Mouse (Mus musculus) midbrain, embryonic 14.5 days (tissue): ENCODE measurements at regions not wholly inside any gene's neighbourhood (a gene's known extent, or its start where the extent isn't known, plus 50 kb on each side); places are given as distances from the start of the nearest gene placed in this dataset.
A peak's percentile ranks its signal among the peaks of the same experiment; 100 is the strongest.

Experiments used
- ATAC-seq: fragments of 200-750 bp; cut with Nextera tagmentation; 2 replicates; pipeline ENCODE4 v1.8.0; 2017; ENCODE audit warnings: moderate number of reproducible peaks, moderate library complexity; ENCODE audit not compliant: low FRiP score, low TSS enrichment
- DNase-seq: peaks from one replicate; pipeline ENCODE4 v3.0.0-alpha.2; 2015
- H3K27ac ChIP-seq: fragments of 300-500 bp; sonication (generic); replicated peaks from 2 replicates; pipeline ENCODE4 v1.5.1; 2014; ENCODE audit warnings: mild to moderate bottlenecking, low read depth, low read length, moderate library complexity
- H3K27me3 ChIP-seq: fragments of 300-500 bp; sonication (generic); 2 replicates; pipeline ENCODE4 v1.6.1; 2014; ENCODE audit warnings: low read length, control low read depth, mixed read lengths; ENCODE audit not compliant: control insufficient read depth, insufficient read depth
- H3K36me3 ChIP-seq: fragments of 300-500 bp; sonication (generic); 2 replicates; pipeline ENCODE4 v1.6.1; 2014; ENCODE audit warnings: low read length, control low read depth; ENCODE audit not compliant: control insufficient read depth, insufficient read depth
- H3K4me1 ChIP-seq: fragments of 300-500 bp; sonication (generic); 2 replicates; pipeline ENCODE4 v1.6.1; 2014; ENCODE audit warnings: mild to moderate bottlenecking, antibody characterized with exemption, low read length, control low read depth; ENCODE audit not compliant: control insufficient read depth, insufficient read depth
- H3K4me2 ChIP-seq: fragments of 300-500 bp; sonication (generic); 2 replicates; pipeline ENCODE4 v1.6.1; 2014; ENCODE audit warnings: mild to moderate bottlenecking, low read length, moderate library complexity
- H3K4me3 ChIP-seq: fragments of 300-500 bp; sonication (generic); replicated peaks from 2 replicates; pipeline ENCODE4 v1.5.1; 2014; ENCODE audit warnings: low read depth, low read length
- H3K9ac ChIP-seq: fragments of 300-500 bp; sonication (generic); replicated peaks from 2 replicates; pipeline ENCODE4 v1.6.1; 2014; ENCODE audit warnings: mild to moderate bottlenecking, low read length, moderate library complexity
- H3K9me3 ChIP-seq: fragments of 300-500 bp; sonication (generic); 2 replicates; pipeline ENCODE4 v1.6.1; 2016; ENCODE audit warnings: low read length, control low read depth, mixed read lengths; ENCODE audit not compliant: control insufficient read depth
- whole genome bisulfite sequencing: fragments of 180-500 bp; shearing (Covaris S2); extraction: QIAGEN DNeasy Blood & Tissue Kit; methylation state at CpG from one replicate; pipeline ENCODE4 v1.1.7; 2014; 5-methylcytosine and 5-hydroxymethylcytosine counted together

DNA sequence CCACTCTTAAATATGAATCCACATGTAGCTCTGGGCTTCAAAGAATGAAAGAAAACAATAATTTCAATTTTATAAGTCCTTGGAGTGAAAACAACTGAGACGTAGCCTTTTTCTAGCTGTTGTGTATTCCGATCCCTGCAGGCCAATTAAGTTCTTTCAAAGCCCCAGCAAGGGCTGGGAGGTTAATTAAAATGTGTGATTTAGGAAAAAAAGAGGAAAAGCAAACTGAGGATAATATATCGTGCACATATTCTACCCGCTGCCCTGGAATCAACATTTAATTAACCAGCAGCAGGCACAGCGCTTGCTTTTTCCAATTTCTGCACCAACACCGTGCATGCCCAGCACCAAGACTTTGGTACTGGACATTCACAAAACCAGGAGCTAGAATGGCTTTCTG is 167.0 kb downstream of the Nectin3 start:
- no peaks in the 10 kb centered on the region for H3K4me1 ChIP-seq
- peak; percentile 9 for DNase-seq
- H3K27me3 ChIP-seq: no peaks in the 10 kb centered on the region
- H3K36me3 ChIP-seq: no peaks in the 10 kb centered on the region
- H3K4me3 ChIP-seq: no peak overlapping the region
- no peak overlapping the region for H3K4me2 ChIP-seq
- no peak overlapping the region for H3K9ac ChIP-seq
- ATAC-seq: no peak
- H3K9me3 ChIP-seq: no peaks in the 10 kb centered on the region
- 77% methylated on average over 6 of the region's 6 CpGs for WGBS
- no peak overlapping the region for H3K27ac ChIP-seq

DNA sequence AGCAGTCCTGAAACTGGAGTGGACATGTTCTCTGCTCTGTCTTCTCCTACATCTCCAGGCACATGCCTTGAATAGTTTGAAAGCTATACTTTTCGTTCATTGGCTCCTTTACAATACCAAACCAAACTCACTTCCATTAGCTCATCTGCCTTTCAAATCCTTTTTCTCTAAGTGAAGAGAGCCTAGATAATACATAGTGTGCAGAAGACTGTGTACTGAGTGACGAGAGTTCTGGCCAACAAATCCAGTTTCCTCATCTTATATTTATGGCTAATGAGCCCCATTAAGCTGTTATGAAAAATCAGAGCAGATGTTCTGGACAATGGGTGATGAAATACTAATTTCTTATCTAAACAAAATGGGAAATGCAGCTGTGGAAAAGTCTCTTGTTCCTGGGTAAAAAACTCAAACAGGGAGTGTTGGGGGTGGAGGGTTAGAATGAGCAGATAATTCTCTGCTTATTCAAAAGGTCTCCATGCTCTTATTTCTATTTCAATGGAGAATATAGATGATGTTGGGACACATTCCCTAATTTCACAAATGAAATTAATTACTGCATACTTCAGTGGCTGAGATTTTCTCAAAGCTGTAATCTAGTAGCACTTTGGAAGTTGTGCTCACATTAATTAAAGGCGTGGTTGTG is 144.3 kb upstream of the Gm4737 start:
- no peak overlapping the region for H3K4me3 ChIP-seq
- H3K4me2 ChIP-seq: no peak overlapping the region
- no peak overlapping the region for H3K27ac ChIP-seq
- no peaks in the 10 kb centered on the region for H3K9me3 ChIP-seq
- H3K36me3 ChIP-seq: no peaks in the 10 kb centered on the region
- DNase-seq (no peak), ATAC-seq (no peak)
- H3K9ac ChIP-seq: no peak overlapping the region
- 88% methylated on average over 3 of the region's 3 CpGs for WGBS
- H3K27me3 ChIP-seq: no peaks in the 10 kb centered on the region
- no peaks in the 10 kb centered on the region for H3K4me1 ChIP-seq

DNA sequence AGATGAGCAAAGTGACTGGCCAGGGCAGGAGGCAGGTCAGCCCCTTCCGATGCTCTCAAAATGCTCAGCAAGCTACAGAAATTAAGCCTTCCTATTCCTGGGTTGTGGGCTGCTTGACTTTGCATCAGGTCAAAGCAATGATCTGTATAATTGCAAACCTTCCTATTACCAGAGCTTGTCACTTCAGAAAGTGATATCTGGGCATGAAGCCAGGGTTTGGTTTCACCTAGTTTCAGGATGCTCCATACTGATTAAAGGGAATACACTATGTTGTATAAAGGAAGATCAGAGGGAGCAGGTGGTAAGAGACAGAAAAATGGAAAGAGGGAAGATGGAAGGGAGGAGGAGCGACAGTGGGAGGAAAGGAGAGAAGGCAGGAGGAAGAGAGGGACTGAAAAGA is 142.3 kb upstream of the Gm4737 start:
- 0 out of 2 replicates have a peak, but pooled peaks have one; percentile 20 for ATAC-seq
- 85% methylated on average over 2 of the region's 2 CpGs for WGBS
- Histone ChIP-seq H3K4me1 (no peaks in the 10 kb centered on the region), H3K4me3 (no peak overlapping the region), H3K9ac (no peak overlapping the region), H3K36me3 (no peaks in the 10 kb centered on the region), H3K9me3 (no peaks in the 10 kb centered on the region), H3K27ac (no peak overlapping the region), H3K4me2 (no peak overlapping the region), H3K27me3 (no peaks in the 10 kb centered on the region)
- DNase-seq: peak; percentile 35

DNA sequence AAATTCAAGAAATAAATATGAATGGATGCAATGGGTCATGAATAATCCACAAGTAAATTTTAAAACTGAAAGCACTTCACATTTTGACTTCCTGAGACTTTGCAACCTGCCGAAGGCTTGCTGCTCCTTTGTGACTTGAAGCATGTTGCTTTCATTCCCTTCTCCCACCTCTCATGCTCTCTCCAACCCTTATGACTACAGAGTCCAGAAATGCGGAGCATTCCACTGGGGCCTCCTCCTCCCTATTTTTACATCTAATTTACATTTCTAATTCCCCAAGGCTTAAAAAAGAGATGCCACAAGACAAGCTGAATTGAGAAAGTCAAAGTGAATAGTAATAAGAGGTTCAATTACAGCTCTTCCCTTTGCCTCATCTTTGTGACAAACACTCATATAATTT is 141.5 kb upstream of the Gm4737 start:
- ATAC-seq (no peak), DNase-seq (no peak)
- no peaks in the 10 kb centered on the region for H3K9me3 ChIP-seq
- no peaks in the 10 kb centered on the region for H3K36me3 ChIP-seq
- H3K4me3 ChIP-seq: no peak overlapping the region
- WGBS: 48% methylated on average over 2 of the region's 2 CpGs
- H3K27ac ChIP-seq: no peak overlapping the region
- no peak overlapping the region for H3K9ac ChIP-seq
- H3K4me1 ChIP-seq: no peaks in the 10 kb centered on the region
- H3K27me3 ChIP-seq: no peaks in the 10 kb centered on the region
- no peak overlapping the region for H3K4me2 ChIP-seq

DNA sequence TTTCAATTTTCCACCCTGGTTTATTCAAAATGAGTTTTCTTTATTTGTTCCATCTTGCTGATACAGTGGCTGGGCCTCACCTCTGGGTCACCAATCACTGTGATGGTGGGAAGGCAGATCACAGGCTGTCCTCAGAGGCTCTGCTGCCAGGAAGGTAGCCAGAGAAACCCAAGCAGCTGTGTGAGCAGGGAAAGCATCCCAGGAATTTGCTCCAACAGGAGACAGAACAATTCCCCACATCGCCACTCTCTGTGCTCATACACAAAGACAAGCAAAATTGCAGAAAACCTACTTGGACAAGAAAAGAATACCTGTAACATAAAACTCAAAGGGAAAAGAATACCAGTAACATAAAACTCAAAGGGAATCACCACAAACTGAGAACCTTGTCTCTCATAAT is 139.0 kb upstream of the Gm4737 start:
- Histone ChIP-seq H3K4me1 (no peaks in the 10 kb centered on the region), H3K4me3 (no peak overlapping the region), H3K9me3 (no peaks in the 10 kb centered on the region), H3K9ac (no peak overlapping the region), H3K4me2 (no peak overlapping the region), H3K27me3 (no peaks in the 10 kb centered on the region), H3K36me3 (no peaks in the 10 kb centered on the region), H3K27ac (no peak overlapping the region)
- WGBS: 8% methylated on average over 1 of the region's 1 CpGs
- DNase-seq: no peak
- ATAC-seq: no peak

DNA sequence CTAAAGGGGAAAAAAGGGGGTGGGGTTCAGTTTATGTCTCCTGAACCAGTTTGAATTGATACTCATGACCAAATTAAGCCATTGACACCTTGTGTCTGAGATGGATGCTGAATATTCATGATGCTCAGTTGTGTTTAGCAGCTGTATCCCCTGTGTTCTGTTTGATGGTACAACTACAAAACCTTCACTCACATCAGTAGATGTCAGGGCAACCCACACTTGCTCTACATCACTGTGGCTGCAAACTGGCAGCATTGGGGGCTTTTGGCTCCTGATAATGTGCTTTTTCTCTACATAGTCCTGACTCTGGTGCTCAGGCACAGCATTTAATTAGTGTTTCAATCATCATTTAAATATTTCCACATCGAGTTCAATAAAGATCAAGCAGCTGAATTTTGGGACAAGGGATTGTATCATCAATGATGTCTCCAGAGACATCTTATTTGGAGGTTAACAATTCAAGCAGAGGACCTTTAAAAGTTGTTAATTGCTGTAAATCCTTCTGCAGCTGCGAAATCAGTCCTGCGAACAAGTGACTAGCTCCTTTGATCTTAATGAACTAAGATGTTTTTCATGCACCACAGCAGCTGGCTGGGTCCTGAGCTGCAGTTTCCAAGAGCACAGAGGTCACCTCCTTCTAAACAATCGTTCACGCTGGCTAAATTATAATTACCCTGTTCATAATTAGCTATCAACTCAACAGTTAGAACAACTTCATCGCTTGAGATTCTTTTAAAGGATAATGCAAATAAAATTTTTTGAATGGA is 136.4 kb upstream of the Gm4737 start:
- Histone ChIP-seq H3K27me3 (no peaks in the 10 kb centered on the region), H3K36me3 (no peaks in the 10 kb centered on the region), H3K4me2 (no peak overlapping the region), H3K4me3 (no peak overlapping the region), H3K9me3 (no peaks in the 10 kb centered on the region), H3K27ac (no peak overlapping the region), H3K4me1 (no peaks in the 10 kb centered on the region), H3K9ac (no peak overlapping the region)
- ATAC-seq: no peak
- 20% methylated on average over 6 of the region's 6 CpGs for WGBS
- DNase-seq: peak; percentile 23

DNA sequence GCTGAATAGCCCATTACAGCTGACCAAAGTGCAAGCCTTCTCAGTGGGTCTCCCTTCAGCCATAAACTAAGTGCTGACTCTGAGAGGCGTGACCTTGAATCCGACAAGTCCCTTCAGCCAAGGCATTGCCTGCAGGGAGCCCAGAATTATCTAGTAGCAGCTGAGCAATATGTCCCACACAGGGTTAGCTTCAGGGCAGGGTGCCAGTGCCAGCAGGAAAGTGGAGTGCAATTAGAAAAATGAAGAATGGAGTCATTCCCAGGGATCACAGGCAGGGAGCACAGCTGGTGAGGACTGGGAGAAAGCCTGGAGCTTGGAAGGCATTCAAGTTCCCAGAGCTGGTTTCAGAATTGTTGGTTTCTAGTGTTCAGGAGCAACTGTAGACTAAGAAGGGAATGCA is 135.3 kb upstream of the Gm4737 start:
- Histone ChIP-seq H3K4me1 (no peaks in the 10 kb centered on the region), H3K4me3 (no peak overlapping the region), H3K36me3 (no peaks in the 10 kb centered on the region), H3K9ac (no peak overlapping the region), H3K27me3 (no peaks in the 10 kb centered on the region), H3K27ac (no peak overlapping the region), H3K4me2 (no peak overlapping the region), H3K9me3 (no peaks in the 10 kb centered on the region)
- peak; percentile 47 for DNase-seq
- WGBS: 44% methylated on average over 2 of the region's 2 CpGs
- ATAC-seq: peak; percentile 42

DNA sequence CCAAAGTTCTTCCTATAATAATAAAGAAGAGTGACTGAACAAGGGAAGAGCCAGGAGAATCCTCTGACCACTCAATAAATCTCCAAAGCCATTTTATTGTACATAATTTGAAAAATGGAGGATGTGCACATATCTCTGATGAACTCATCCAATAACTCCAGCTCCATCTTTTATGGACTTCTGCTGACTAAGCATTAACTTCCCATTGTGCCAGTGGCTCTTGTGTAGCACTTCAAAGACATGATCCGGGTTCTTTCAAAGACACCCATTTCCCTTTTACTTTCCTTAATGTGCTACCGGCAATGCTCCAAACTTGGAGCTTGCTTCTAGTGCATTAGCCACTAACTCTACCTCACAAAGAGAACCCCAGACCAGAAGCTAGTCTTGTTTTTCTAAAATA is 112.7 kb upstream of the Gm4737 start:
- Histone ChIP-seq H3K4me3 (no peak overlapping the region), H3K27ac (no peak overlapping the region), H3K9me3 (no peaks in the 10 kb centered on the region), H3K27me3 (no peaks in the 10 kb centered on the region), H3K4me2 (no peak overlapping the region), H3K36me3 (no peaks in the 10 kb centered on the region), H3K9ac (no peak overlapping the region), H3K4me1 (no peaks in the 10 kb centered on the region)
- DNase-seq: no peak
- ATAC-seq: no peak
- WGBS: 90% methylated on average over 2 of the region's 2 CpGs

DNA sequence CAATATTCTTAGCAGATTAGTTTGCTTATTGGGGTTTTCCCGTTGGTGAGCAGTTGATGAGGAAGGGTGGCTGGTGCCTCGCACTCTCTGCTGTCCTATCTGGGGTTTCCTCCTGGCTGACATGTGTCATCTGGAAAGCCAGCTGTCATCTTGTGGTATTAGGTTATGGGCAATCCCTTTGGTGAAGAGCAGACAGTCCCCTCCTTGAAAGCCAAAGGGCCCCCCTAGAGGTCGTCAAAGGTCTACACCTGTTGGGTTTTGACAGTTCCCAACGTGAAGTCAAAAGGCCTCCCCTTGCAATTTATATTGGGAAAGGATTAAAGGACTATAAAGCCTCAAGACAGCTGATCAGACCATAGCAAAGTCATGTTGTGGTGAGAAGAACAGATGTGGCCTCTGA is 96.8 kb upstream of the Gm4737 start:
- 73% methylated on average over 4 of the region's 4 CpGs for WGBS
- ATAC-seq: no peak

More for the DNA sequence above, 96.8 kb upstream of the Gm4737 start:
- DNase-seq: no peak
- Histone ChIP-seq H3K4me3 (no peak overlapping the region), H3K9me3 (no peaks in the 10 kb centered on the region), H3K4me2 (no peak overlapping the region), H3K36me3 (no peaks in the 10 kb centered on the region), H3K9ac (no peak overlapping the region), H3K4me1 (no peaks in the 10 kb centered on the region), H3K27ac (no peak overlapping the region), H3K27me3 (no peaks in the 10 kb centered on the region)
